Mouse (Mus musculus) bone marrow, adult 2 months (tissue): Measurements from ENCODE around the gene Zfp523.

Experiments used
- CTCF ChIP-seq: fragments of 200-500 bp; IDR thresholded peaks from 2 replicates; pipeline ENCODE4 v1.5.1; 2011; ENCODE audit warnings: low read length, control low read depth; ENCODE audit not compliant: control insufficient read depth, insufficient read depth
- POLR2A ChIP-seq: fragments of 200-500 bp; IDR thresholded peaks from 2 replicates; pipeline ENCODE4 v1.6.1; 2011; ENCODE audit warnings: low read depth, mild to moderate bottlenecking, control low read depth, low read length, borderline replicate concordance; ENCODE audit not compliant: control insufficient read depth

DNA sequence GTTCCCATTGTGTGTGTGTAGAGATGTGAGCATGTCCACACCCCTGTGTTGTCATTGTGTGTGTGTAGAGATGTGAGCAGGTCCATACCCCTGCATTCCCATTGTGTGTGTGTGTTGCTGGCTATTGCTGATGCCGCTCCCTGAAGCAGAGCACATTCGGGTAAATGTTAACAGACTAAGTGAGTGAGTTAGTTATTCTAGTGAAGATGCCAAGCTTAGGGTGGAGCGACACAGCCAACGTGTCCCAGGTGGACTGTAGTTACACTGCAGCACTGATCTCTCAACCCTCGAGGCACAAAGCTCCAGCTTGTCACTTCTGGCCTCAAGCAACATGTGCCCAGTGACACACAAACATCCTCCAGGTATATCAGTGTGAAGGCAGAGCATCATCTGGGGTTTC is 11.4 kb downstream of the Zfp523 start:
- TF ChIP-seq POLR2A: no peak
- no peak for TF ChIP-seq CTCF
